Mouse (Mus musculus) spleen, adult 12 weeks (tissue): ENCODE data around the gene Zfp784.
"Not testable (repeated sequence)": the region's sequence is repeated elsewhere in the genome, so short reads cannot be mapped to it uniquely, and the experiment has no call there.

Source experiments
- DNase-seq: peaks from one replicate; pipeline ENCODE4 v3.0.0; 2022; ENCODE audit warnings: low spot score

The Zfp784 gene

GRCm38 (mm10) chr7:5020000-5020681, 18.1 kb downstream of the Zfp784 start, which contains the start of the genes Zfp865 and Ccdc106:
TSS of gene Zfp865 (plus strand) at chr7:5020376.
TSS of gene Ccdc106 (plus strand) at chr7:5020553.
- peak; percentile 95 for DNase-seq

GRCm38 (mm10) chr7:5019576-5019975, 18.7 kb downstream of the Zfp784 start:
- DNase-seq: not testable (repeated sequence)

DNA sequence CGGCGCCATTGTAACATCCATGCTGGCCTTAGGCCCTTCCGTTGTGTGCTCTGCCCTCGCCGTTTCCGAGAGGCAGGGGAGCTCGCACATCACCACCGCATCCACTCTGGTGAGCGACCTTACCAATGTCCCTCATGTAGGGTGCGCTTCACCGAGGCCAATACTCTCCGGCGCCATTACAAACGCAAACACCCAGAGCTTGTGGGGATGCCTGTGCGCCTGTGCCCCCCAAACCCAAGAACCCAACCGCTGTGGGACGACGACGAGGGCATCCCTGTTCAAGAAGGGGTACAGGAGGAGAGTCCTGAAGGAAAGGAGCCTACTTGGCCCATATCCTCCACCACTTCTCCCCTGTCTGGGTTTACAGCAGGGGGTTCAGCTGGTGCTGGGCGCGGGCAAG, 20.3 kb downstream of the Zfp784 start:
- DNase-seq: no peak

DNA sequence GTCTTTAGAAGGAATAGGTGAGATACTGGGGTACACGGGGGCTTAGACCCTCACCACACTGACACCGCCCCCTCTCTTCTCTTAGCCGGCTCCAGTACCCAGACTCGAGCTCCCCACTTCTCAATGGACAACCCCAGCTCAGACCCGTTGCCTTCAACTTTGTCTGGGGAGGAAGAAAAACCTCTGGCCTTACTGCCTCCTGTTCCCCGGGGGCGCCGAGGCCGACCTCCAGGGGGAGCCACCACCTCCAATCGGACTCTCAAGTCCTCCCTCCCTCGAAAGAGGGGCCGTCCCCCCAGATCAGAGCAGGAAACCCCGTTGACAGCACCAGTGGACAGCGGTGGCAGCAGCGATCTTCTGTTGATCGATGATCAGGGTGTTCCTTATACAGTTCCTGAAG, 20.9 kb downstream of the Zfp784 start:
- DNase-seq: no peak

GRCm38 (mm10) chr7:5016920-5017319, 21.3 kb downstream of the Zfp784 start:
- DNase-seq: no peak

- no peak for DNase-seq
Observed at GRCm38 (mm10) chr7:5016057-5016456, 22.2 kb downstream of the Zfp784 start.

DNA sequence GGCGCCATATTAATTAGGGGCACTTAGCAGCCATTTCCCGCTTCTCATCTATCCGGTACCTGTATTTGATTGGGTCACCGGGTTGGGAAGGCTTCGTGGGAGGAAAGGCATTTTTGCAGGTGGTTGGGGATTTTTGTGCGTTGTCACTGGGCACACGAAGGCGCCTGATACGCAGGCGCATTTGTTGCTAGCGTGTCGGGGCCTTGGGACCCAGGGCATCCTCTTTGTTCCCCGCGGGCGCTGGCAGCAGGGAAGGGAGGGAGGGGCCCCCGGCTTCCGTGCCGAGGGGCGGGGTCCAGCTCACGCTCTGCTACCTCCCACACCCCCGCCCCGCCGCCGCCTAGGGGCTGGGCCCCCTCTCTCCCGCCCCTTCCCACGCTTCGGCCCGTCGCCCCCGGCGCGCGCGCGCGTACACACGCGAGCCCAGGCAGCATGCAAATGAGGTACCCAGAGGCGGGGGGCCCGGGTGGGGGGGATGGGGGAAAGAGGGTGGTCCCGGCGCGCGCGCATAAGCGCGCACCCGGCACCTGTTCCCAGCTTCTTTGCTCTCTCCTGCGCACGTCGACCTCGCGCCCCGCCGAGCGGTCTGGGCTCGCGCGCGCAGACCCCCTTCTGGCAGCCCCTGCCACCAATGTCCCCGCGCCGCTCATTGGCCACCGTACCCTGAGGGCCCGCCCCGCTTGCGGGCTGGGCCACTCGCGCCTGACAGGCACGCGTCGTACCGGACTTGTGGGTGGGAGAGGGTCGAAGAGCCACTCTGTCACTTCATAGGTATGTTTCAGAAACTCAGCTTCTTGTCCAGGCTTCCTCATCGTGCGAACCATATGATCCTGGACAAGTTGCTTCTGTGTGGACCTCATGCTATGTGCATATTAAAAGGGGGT, 22.9 kb downstream of the Zfp784 start, which contains the start of gene Gm44973:
Gene Gm44973, plus strand, starts transcription at position 379 of the 884 bp plus-strand sequence.
- peak; percentile 86 for DNase-seq

DNA sequence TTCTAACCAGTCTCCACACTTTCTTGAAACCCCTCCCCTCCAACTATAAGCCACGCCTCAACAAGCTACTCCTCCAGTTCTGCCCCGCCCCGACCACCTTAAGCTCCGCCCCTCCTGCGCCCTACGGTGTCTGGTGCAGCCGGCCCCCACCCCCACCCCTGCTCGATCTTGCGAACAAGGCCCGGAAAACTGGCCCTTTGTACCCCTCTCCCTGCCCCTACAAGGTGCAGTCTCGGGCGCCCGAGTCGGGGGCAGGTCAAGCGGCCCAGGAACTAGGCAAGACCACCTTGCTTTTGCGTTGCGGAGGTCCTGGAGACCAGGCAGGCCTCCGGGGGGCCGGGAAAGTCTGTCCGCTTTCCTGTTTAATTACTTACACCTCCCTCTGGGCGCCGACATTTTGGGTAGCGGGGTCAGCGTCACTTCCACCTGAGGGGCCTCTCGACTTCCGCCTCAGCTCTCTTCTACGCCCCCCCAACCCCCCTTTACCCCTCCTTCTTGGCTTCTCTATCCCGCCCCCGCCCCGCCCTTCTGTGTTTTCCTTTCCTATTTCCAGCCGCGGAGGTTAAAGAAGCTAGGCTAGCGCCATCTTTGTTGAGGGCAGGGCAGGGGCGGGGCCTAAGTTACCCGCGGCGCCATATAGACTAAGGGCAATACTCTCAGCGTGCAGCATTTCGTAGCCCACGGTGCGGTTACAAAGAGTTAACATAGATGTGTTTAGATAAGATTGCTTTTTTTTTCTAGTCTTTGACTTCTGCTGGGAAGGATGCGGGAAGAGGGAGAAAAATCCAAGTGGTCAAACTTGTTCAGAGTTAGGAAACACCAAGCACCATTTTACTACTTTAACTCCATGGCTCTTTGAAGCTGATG, 23.8 kb downstream of the Zfp784 start, which contains the start of the genes Zfp524 and Fiz1:
Gene Zfp524, plus strand, starts transcription at position 165 of the 867 bp plus-strand sequence.
Gene Fiz1, minus strand, starts transcription at position 447 of the 867 bp plus-strand sequence.
- peak; percentile 93 for DNase-seq

DNA sequence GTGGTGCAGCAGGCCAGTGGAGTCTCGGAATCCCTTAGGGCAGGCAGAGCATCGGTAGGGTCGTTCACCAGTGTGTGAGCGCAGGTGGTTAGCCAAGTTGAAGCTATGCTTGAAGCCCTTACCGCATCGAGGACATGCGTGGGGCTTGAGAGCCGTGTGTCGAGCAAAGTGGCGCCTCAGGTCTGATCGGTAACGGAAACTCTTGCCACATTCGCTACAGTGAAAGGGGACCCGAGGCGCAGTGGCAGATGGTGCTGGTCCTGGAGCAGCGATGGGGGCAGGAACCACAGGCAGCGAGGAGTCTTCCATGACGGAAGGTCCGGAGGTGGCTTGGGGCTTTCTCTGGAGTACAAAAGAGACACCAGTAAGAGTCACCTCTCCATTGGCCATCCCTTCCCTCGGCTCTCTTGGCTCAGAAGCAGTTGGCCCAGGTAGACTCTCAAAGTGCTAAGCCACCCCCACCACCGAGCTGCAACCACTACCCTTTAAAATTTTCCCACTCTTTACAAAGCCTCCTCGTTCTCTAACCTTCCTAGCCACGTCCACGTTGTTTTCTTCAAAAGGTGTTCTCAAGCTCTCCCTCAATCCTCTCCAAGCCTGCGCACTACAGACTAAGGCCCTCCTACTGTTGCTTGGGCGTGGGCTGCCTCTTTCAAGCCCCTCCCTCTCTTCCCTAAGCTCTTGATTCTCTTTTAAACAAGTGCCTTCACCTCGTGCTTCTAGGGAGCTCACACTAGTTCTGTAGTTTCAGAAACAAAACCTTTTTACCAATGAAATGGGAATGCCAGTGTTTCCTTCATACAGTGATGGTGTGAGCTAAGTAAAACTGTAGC, 25.3 kb downstream of the Zfp784 start:
- no peak for DNase-seq

DNA sequence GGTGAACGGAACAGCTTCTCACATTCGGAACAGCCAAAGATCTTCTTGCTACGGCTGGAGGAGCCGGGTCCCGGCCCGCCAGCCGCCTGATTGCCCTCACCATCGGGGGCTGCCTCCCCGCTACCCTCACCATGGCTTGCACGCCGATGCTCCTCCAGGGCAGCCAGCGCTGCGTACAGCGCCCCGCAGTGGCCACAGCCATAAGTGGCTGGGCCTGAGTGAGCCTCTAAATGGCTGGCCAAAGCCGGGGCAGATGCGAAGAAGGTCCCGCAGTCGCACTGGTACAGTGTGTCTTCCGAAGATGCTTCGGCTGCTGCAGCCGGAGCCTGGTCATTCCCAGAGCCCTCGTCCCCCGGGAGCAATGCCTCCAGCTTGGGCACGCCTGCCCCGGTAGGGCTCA, 30.0 kb downstream of the Zfp784 start:
- no peak for DNase-seq

GRCm38 (mm10) chr7:5002876-5003275, 35.4 kb downstream of the Zfp784 start:
- not testable (repeated sequence) for DNase-seq

DNA sequence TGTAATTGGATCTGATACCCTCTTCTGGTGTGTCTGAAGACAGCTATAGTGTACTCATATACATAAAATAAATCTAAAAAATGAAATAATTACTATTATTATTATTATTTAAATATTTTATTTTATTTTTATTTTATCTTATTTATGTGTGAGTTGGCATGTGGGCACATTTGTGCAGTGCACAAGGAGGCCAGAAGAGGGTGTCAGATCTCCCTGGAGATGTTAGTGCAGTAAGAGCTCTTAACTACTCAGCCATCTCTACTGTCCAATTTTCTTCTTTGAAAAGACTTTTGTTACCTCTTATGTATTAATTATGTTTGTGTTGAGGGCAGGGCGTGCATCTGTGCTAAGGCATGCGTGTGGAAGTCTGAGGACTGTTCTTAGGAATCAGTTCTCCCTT, 38.4 kb downstream of the Zfp784 start:
- DNase-seq: no peak

DNA sequence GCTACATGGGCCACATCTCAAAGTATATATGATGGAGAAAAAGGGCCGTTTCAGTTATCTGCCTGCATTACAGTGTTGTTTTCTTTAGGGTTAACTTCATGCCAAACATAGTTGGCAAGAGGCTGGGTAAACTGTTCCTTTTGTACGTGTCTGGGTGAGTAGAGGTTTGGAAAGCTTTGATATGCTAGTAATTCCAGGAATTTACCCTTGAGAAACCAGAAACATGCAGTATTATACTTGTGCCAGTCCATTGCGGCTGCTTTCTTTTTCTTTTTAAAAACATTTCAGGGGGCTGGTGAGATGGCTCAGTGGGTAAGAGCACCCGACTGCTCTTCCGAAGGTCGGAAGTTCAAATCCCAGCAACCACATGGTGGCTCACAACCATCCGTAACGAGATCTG, 41.3 kb downstream of the Zfp784 start:
- no peak for DNase-seq

GRCm38 (mm10) chr7:4996003-4996895, 42.0 kb downstream of the Zfp784 start, which contains the start of gene Zfp579:
TSS of gene Zfp579 (minus strand) at chr7:4996158.
- DNase-seq: no peak

GRCm38 (mm10) chr7:4995268-4996002, 42.8 kb downstream of the Zfp784 start:
- no peak for DNase-seq

DNA sequence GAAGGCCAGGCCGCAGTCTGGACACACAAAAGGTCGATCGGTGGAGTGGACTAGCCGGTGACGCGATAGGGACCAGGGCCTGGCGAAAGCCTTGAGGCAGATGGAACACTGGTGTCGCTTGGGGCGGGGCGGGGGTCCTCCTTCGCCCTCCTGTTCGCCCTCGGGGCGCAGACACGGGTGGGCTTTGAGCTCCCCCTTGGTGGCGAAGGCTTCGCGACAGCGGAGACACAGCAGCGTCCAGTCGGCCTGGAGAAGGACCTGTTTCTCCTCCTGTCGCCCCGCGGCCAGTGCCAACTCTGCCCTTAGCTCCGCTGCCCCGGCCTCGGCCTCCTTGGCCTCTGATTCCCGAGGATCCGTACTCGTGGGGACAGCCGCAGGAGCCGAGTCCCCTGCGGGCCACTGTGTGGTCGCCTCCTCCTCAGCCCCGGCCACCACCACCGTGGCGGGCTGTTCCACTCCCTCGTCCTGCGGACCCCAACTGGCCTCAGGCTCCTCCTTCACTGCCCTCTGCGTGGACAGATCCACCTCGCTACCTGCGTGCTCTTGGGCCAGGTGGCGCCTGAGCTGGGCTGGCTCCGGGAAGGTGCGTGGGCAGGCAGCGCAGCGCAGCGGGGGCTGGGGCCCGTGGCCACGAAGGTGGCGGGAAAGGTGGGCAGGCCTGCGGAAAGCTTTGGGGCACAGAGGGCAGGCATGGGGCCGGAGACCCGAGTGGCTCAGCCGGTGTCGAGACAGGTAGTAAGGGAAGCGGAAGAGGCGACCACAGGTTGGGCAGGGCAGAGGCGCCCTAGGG, 44.1 kb downstream of the Zfp784 start:
- no peak for DNase-seq

- DNase-seq: no peak
Observed at GRCm38 (mm10) chr7:4993347-4993998, 44.8 kb downstream of the Zfp784 start.

GRCm38 (mm10) chr7:4988250-4988649, 50.0 kb downstream of the Zfp784 start:
- no peak for DNase-seq
